Mouse (Mus musculus): ENCODE results near the gene Olfr364-ps1. TPM values are rescaled to one million over a fixed set of nuclear protein-coding genes. Genes with fewer than 3 reads are reported as not detected.

Olfr364-ps1 gene
- not detected in 2 replicates for polyA plus RNA-seq (2015; fragmentation: Nextera tagmentation; extraction: Ambion mirVana)

- Histone ChIP-seq H3K36me3 (ENCODE audit: control insufficient read depth, insufficient read depth) (no peaks in the 10 kb centered on the region), H3K27me3 (replicated peaks; ENCODE audit: control insufficient read depth, insufficient read depth, low read length) (no peaks in the 10 kb centered on the region), H3K4me3 (ENCODE audit: low read depth, low read length) (no peak within 1 kb of the TSS), H3K9me3 (ENCODE audit: control insufficient read depth) (no peaks in the 10 kb centered on the region), H3K4me1 (replicated peaks; ENCODE audit: control insufficient read depth, insufficient read depth, low read length) (no peaks in the 10 kb centered on the region), H3K4me2 (replicated peaks; ENCODE audit: low read depth) (no peak within 1 kb of the TSS), H3K27ac (ENCODE audit: low read depth, low read length) (no peak within 1 kb of the TSS), H3K9ac (ENCODE audit: low read depth, low read length) (no peak within 1 kb of the TSS)
- no peak for ATAC-seq
- no peak for TF ChIP-seq CTCF (IDR thresholded peaks at IDR 0.05; ENCODE audit: low read depth)
- 89% methylated on average over 3 of the region's 3 CpGs for WGBS
Measured at GRCm38 (mm10) chr2:37139022-37139421, at the start of gene Olfr364-ps1. TSS of gene Olfr364-ps1 (plus strand) at chr2:37139322.

GRCm38 (mm10) chr2:37117810-37118209 is 21.3 kb upstream of the Olfr364-ps1 start, which contains the start of gene Olfr362:
TSS of gene Olfr362 (minus strand) at chr2:37117910.
- H3K27me3 ChIP-seq (replicated peaks; ENCODE audit: control insufficient read depth, insufficient read depth, low read length), result no peaks in the 10 kb centered on the region
- no peak within 1 kb of the TSS for H3K9ac ChIP-seq (ENCODE audit: low read depth, low read length)
- WGBS, result 79% methylated on average over 1 of the region's 1 CpGs
- TF ChIP-seq CTCF (IDR thresholded peaks at IDR 0.05; ENCODE audit: low read depth), result no peak
- H3K4me2 ChIP-seq (replicated peaks; ENCODE audit: low read depth), result no peak within 1 kb of the TSS
- H3K27ac ChIP-seq (ENCODE audit: low read depth, low read length), result no peak within 1 kb of the TSS
- ATAC-seq, result no peak
- H3K4me1 ChIP-seq (replicated peaks; ENCODE audit: control insufficient read depth, insufficient read depth, low read length), result no peaks in the 10 kb centered on the region
- no peaks in the 10 kb centered on the region for H3K36me3 ChIP-seq (ENCODE audit: control insufficient read depth, insufficient read depth)
- no peaks in the 10 kb centered on the region for H3K9me3 ChIP-seq (ENCODE audit: control insufficient read depth)
- H3K4me3 ChIP-seq (ENCODE audit: low read depth, low read length), result no peak within 1 kb of the TSS

GRCm38 (mm10) chr2:37187898-37188297 is 48.8 kb downstream of the Olfr364-ps1 start, which contains the start of gene Olfr365:
TSS of gene Olfr365 (plus strand) at chr2:37188198.
- no peak for ATAC-seq
- Histone ChIP-seq H3K9ac (ENCODE audit: low read depth, low read length) (no peak within 1 kb of the TSS), H3K36me3 (ENCODE audit: control insufficient read depth, insufficient read depth) (no peaks in the 10 kb centered on the region), H3K27ac (ENCODE audit: low read depth, low read length) (no peak within 1 kb of the TSS), H3K4me3 (ENCODE audit: low read depth, low read length) (no peak within 1 kb of the TSS), H3K27me3 (replicated peaks; ENCODE audit: control insufficient read depth, insufficient read depth, low read length) (no peaks in the 10 kb centered on the region), H3K4me1 (replicated peaks; ENCODE audit: control insufficient read depth, insufficient read depth, low read length) (no peaks in the 10 kb centered on the region), H3K9me3 (ENCODE audit: control insufficient read depth) (no peaks in the 10 kb centered on the region), H3K4me2 (replicated peaks; ENCODE audit: low read depth) (no peak within 1 kb of the TSS)
- WGBS, result 74% methylated on average over 3 of the region's 3 CpGs
- TF ChIP-seq CTCF (IDR thresholded peaks at IDR 0.05; ENCODE audit: low read depth), result no peak

Other genes with a start within 250 kb of the Olfr364-ps1 start
- not detected in 2 replicates for gene Olfr353, start 246.4 kb upstream of the Olfr364-ps1 start, polyA plus RNA-seq (2015; fragmentation: Nextera tagmentation; extraction: Ambion mirVana)
- not detected in 2 replicates for gene Olfr354, start 233.6 kb upstream of the Olfr364-ps1 start, polyA plus RNA-seq (2015; fragmentation: Nextera tagmentation; extraction: Ambion mirVana)
- gene Olfr355, start 210.4 kb upstream of the Olfr364-ps1 start, polyA plus RNA-seq (2015; fragmentation: Nextera tagmentation; extraction: Ambion mirVana), result not detected in 2 replicates
- gene Olfr356, start 202.2 kb upstream of the Olfr364-ps1 start, polyA plus RNA-seq (2015; fragmentation: Nextera tagmentation; extraction: Ambion mirVana), result not detected in 2 replicates
- gene Olfr357, start 145.5 kb upstream of the Olfr364-ps1 start, polyA plus RNA-seq (2015; fragmentation: Nextera tagmentation; extraction: Ambion mirVana), result not detected in 2 replicates
- gene Olfr358, start 130.0 kb upstream of the Olfr364-ps1 start, polyA plus RNA-seq (2015; fragmentation: Nextera tagmentation; extraction: Ambion mirVana), result not detected in 2 replicates
- not detected in 2 replicates for gene Olfr360, start 73.6 kb upstream of the Olfr364-ps1 start, polyA plus RNA-seq (2015; fragmentation: Nextera tagmentation; extraction: Ambion mirVana)
- not detected in 2 replicates for gene Olfr361, start 50.0 kb upstream of the Olfr364-ps1 start, polyA plus RNA-seq (2015; fragmentation: Nextera tagmentation; extraction: Ambion mirVana)
- not detected in 2 replicates for gene Olfr362, start 21.4 kb upstream of the Olfr364-ps1 start, polyA plus RNA-seq (2015; fragmentation: Nextera tagmentation; extraction: Ambion mirVana)
- not detected in 2 replicates for gene Olfr365, start 48.9 kb downstream of the Olfr364-ps1 start, polyA plus RNA-seq (2015; fragmentation: Nextera tagmentation; extraction: Ambion mirVana)
- gene Olfr366, start 72.3 kb downstream of the Olfr364-ps1 start, polyA plus RNA-seq (2015; fragmentation: Nextera tagmentation; extraction: Ambion mirVana), result not detected in 2 replicates
- gene Olfr368, start 187.2 kb downstream of the Olfr364-ps1 start, polyA plus RNA-seq (2015; fragmentation: Nextera tagmentation; extraction: Ambion mirVana), result not detected in 2 replicates
- 25.2 and 26.5 TPM in 2 replicates for gene Pdcl, start 220.0 kb downstream of the Olfr364-ps1 start, polyA plus RNA-seq (2015; fragmentation: Nextera tagmentation; extraction: Ambion mirVana)